Mouse (Mus musculus) forebrain, embryonic 15.5 days (tissue): Measurements from ENCODE around the gene Ppbp. TPM values are rescaled to one million over a fixed set of nuclear protein-coding genes. Genes with fewer than 3 reads are reported as not detected.

Experiments
- ATAC-seq: fragments of 200-750 bp; cut with Nextera tagmentation; replicated peaks from 2 replicates; pipeline ENCODE4 v1.8.0; 2017; ENCODE audit warnings: mild to moderate bottlenecking, moderate TSS enrichment, moderate library complexity
- H3K27ac ChIP-seq: fragments of 300-500 bp; sonication (generic); replicated peaks from 2 replicates; pipeline ENCODE4 v1.5.1; 2015; ENCODE audit warnings: mild to moderate bottlenecking, inconsistent platforms
- H3K27me3 ChIP-seq: fragments of 300-500 bp; sonication (generic); 2 replicates; pipeline ENCODE4 v1.6.1; 2015; ENCODE audit warnings: inconsistent platforms
- H3K36me3 ChIP-seq: fragments of 300-500 bp; sonication (generic); 2 replicates; pipeline ENCODE4 v1.6.1; 2015; ENCODE audit warnings: mild to moderate bottlenecking, inconsistent platforms
- H3K4me1 ChIP-seq: fragments of 300-500 bp; sonication (generic); 2 replicates; pipeline ENCODE4 v1.6.1; 2015; ENCODE audit warnings: inconsistent platforms
- H3K4me2 ChIP-seq: fragments of 300-500 bp; sonication (generic); replicated peaks from 2 replicates; pipeline ENCODE4 v1.6.1; 2015; ENCODE audit warnings: mild to moderate bottlenecking, inconsistent platforms
- H3K4me3 ChIP-seq: fragments of 300-500 bp; sonication (generic); 2 replicates; pipeline ENCODE4 v1.5.1; 2015; ENCODE audit warnings: mild to moderate bottlenecking, inconsistent platforms
- H3K9ac ChIP-seq: fragments of 300-500 bp; sonication (generic); replicated peaks from 2 replicates; pipeline ENCODE4 v1.6.1; 2015; ENCODE audit warnings: mild to moderate bottlenecking, inconsistent platforms
- H3K9me3 ChIP-seq: fragments of 300-500 bp; sonication (generic); 2 replicates; pipeline ENCODE4 v1.6.1; 2016; ENCODE audit warnings: inconsistent platforms
- WGBS: fragments of 180-500 bp; shearing (Covaris S2); methylation state at CpG from one replicate; pipeline ENCODE4 v1.1.7; 2015; ENCODE audit warnings: mixed read lengths; 5-methylcytosine and 5-hydroxymethylcytosine counted together
- polyA plus RNA-seq: library from polyadenylated mRNA; unstranded; fragments of >200 nt; fragmentation: Nextera tagmentation; extraction: Ambion mirVana; gene quantifications from 2 replicates; pipeline ENCODE4 v1.2.1, GENCODE M21; 2015

Gene Ppbp
- polyA plus RNA-seq, 1 experiment from 2014 or later: 0.52 TPM

DNA sequence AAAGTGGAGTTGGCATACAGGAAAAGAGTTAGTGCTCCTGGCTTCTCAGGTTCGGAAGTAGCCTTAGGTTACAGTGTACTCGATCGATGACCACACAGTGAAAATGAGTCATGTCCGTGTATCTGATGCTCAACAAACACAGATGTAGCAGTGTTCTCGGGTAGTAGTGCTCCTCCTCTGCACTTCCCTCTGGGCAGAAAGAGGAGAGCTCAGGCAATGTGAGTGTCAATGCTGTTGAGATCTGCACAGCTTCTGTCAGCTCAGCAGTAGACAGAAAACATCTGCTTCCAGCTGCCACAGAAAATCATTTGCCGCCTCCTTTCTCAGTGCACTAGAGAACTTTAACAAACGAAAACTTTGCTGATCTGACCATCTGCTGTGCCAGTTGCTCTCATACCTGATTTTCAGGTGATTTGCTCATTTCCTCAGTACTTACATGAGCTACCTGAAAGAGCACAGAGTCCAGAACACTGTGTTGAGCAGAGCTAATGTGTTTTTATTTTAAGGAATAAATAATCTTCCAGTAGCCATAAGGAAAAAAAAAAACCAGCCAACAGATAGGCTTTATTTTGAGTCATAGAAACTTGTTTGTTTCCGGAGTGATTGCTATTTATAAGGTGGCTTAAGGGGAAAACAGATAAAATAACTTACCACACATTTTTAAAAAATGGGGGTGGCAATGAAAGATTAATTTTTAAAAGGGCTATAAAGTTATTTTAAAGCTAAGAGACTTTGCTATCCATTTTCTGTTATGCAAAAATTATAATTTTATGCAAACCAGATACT is 2.3 kb upstream of the Ppbp start:
- no peaks in the 10 kb centered on the region for H3K9me3 ChIP-seq
- no peaks in the 10 kb centered on the region for H3K4me1 ChIP-seq
- H3K4me3 ChIP-seq: no peak overlapping the region
- no peaks in the 10 kb centered on the region for H3K27me3 ChIP-seq
- WGBS: 86% methylated on average over 8 of the region's 8 CpGs
- ATAC-seq: no peak
- no peak overlapping the region for H3K9ac ChIP-seq
- H3K27ac ChIP-seq: no peak overlapping the region
- H3K36me3 ChIP-seq: no peaks in the 10 kb centered on the region
- no peak overlapping the region for H3K4me2 ChIP-seq

DNA sequence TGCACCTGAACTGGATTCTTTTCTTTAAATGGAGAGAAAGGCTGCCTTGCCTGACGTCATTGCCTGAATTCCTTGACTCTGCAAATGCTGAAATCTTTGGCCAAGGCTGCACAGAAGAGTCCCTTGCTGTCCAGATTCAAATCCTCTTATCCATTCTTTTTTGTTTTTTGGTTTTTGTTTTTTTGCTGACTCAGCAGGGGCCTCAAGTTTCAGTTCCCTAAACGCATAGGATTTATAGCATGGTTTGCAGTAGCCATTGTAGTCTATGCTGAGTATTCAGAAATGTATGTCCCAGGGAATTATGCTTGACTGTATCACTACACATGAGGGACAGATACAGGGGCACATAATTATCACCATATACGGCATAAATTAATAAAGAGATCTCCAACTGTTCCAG is 3.1 kb downstream of the Ppbp start:
- H3K4me3 ChIP-seq: no peak overlapping the region
- no peak overlapping the region for H3K9ac ChIP-seq
- no peaks in the 10 kb centered on the region for H3K9me3 ChIP-seq
- H3K4me1 ChIP-seq: no peaks in the 10 kb centered on the region
- no peak for ATAC-seq
- no peak overlapping the region for H3K4me2 ChIP-seq
- no peaks in the 10 kb centered on the region for H3K27me3 ChIP-seq
- no peak overlapping the region for H3K27ac ChIP-seq
- 71% methylated on average over 3 of the region's 3 CpGs for WGBS
- no peaks in the 10 kb centered on the region for H3K36me3 ChIP-seq

DNA sequence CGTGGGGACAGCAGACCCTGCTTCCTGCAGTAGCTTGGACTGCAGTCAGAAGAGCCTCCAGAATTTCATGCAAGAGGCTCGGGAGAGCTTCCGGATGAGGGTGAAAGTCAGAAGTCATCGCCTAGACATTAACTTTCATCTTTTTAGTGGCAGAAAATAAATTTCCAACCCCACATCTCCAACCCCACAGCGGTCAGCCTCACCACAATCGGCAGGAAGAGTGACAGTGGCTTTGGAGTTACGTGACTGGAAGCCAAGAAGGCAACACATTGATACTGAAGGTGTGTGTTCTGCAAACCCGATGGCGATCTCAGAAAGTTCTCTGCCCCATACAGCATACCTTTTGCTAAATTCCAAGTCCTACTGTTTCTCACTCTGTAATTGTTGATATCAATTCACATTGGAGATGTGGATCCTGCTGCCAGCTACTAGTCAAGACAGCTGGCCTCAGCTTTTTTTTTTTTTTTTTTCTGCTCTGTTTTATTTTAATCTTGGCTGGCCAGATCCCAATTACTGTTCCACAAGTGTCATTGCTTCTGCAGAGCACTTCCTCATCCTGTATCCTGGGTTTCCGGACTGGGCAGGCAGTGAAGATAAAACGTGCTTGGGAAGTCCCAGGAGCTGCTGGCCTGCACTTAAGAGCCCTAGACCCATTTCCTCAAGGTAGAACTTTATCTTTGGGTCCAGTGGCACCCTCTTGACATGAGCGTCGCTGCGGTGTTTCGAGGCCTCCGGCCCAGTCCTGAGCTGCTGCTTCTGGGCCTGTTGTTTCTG is 3.7 kb downstream of the Ppbp start, which contains the start of gene Pf4:
Gene Pf4 (plus strand): TSS at position 556 of the 774 bp plus-strand sequence.
- no peak within 1 kb of the TSS for H3K4me2 ChIP-seq
- no peaks in the 10 kb centered on the region for H3K4me1 ChIP-seq
- 91% methylated on average over 16 of the region's 16 CpGs for WGBS
- no peak for ATAC-seq
- no peaks in the 10 kb centered on the region for H3K27me3 ChIP-seq
- H3K27ac ChIP-seq: no peak within 1 kb of the TSS
- H3K36me3 ChIP-seq: no peaks in the 10 kb centered on the region
- H3K9ac ChIP-seq: no peak within 1 kb of the TSS
- no peak within 1 kb of the TSS for H3K4me3 ChIP-seq
- H3K9me3 ChIP-seq: no peaks in the 10 kb centered on the region

DNA sequence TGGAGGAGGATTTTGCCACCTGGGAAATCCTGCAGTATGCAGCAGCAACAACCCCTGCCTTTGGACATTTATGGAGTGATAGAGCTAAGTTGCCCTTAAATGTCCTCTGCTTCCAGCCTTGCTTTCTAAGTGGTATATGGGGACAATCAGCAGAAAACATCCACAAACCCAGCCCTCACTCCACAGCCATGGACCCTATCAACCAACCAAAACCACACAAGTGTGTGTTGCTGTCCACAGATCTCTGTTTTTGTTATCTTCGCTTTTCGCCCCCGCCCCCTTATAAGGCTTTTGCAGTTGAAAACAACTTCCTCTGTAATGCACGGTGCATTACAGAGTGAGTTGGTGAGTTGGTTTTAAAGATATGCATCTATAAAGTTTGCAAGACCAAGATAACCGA is 7.2 kb downstream of the Ppbp start:
- ATAC-seq: no peak
- Histone ChIP-seq H3K27me3 (no peaks in the 10 kb centered on the region), H3K4me2 (no peak overlapping the region), H3K36me3 (no peaks in the 10 kb centered on the region), H3K9ac (no peak overlapping the region), H3K4me3 (no peak overlapping the region), H3K4me1 (no peaks in the 10 kb centered on the region), H3K27ac (no peak overlapping the region), H3K9me3 (no peaks in the 10 kb centered on the region)
- WGBS: 91% methylated on average over 5 of the region's 5 CpGs

DNA sequence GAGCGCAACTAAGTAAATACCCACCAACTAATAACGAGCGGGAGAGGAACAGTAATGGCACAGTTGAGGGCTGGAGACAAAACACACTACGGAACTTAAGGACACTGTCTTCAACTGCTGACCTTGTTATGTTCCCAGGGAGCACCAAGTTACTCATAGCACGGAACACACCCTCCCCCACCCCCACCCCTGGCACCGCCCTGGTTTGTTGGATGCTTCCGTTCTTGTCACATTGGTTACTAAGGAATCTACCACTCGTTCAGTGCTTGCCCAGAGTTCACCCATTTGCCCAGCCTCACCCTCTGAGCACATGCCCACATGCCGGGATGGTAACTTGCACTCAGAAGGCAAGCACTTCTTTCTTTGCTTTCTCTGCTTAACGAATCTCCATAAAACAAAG is 9.3 kb downstream of the Ppbp start:
- WGBS: 57% methylated on average over 10 of the region's 10 CpGs
- no peaks in the 10 kb centered on the region for H3K4me1 ChIP-seq
- no peak for ATAC-seq
- H3K27ac ChIP-seq: no peak overlapping the region
- no peaks in the 10 kb centered on the region for H3K9me3 ChIP-seq
- H3K9ac ChIP-seq: no peak overlapping the region
- H3K4me3 ChIP-seq: no peak overlapping the region
- no peaks in the 10 kb centered on the region for H3K36me3 ChIP-seq
- no peak overlapping the region for H3K4me2 ChIP-seq
- H3K27me3 ChIP-seq: no peaks in the 10 kb centered on the region

DNA sequence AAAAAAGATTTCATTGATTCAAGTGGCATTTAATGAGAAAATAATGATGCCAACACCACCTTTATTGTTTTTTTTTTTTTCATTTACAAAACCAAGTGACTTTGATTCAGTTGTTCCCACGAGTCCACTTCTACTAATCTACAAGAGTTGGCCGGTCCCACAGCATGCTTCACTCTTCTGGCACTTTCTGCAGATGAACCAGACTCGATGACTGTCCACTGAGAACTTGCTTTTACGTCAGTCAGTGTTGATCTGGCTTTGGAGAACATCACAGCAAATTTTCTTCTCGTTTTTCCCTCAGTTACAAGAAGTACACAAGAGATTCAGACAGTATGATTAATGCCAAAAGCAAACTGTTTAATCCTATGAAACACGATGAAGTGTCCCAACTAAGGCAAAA is 10.5 kb downstream of the Ppbp start:
- H3K4me3 ChIP-seq: no peak overlapping the region
- WGBS: 85% methylated on average over 6 of the region's 6 CpGs
- ATAC-seq: no peak

DNA sequence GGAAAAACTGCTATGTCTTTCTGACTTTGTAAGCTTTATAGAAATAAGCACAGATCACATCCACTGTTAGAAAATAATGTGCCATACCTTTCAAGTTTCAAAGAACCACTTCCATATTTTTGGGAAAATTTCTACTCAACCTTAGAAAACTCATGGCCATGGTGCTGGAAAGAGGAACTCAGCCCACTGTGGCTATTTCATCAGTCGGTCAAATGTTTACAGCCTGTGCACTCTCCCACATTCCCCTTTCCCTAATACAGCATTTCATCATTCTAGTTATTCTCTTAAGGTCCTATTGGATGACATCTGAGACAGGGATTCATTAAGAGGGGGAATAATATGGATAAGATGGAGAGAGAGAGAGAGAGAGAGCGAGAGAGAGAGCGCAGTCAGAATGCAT is 15.4 kb downstream of the Ppbp start:
- Histone ChIP-seq H3K9me3 (no peaks in the 10 kb centered on the region), H3K4me2 (no peak overlapping the region), H3K4me1 (0 out of 2 replicates have a peak, but pooled peaks cover 3% of the 10 kb centered on the region), H3K27me3 (no peaks in the 10 kb centered on the region), H3K4me3 (no peak overlapping the region), H3K9ac (no peak overlapping the region), H3K36me3 (no peaks in the 10 kb centered on the region), H3K27ac (no peak overlapping the region)
- 87% methylated on average over 3 of the region's 3 CpGs for WGBS
- ATAC-seq: no peak

More for the DNA sequence above, 10.5 kb downstream of the Ppbp start:
- Histone ChIP-seq H3K9ac (no peak overlapping the region), H3K27ac (no peak overlapping the region), H3K27me3 (no peaks in the 10 kb centered on the region), H3K9me3 (no peaks in the 10 kb centered on the region), H3K4me2 (no peak overlapping the region), H3K36me3 (no peaks in the 10 kb centered on the region), H3K4me1 (no peaks in the 10 kb centered on the region)

DNA sequence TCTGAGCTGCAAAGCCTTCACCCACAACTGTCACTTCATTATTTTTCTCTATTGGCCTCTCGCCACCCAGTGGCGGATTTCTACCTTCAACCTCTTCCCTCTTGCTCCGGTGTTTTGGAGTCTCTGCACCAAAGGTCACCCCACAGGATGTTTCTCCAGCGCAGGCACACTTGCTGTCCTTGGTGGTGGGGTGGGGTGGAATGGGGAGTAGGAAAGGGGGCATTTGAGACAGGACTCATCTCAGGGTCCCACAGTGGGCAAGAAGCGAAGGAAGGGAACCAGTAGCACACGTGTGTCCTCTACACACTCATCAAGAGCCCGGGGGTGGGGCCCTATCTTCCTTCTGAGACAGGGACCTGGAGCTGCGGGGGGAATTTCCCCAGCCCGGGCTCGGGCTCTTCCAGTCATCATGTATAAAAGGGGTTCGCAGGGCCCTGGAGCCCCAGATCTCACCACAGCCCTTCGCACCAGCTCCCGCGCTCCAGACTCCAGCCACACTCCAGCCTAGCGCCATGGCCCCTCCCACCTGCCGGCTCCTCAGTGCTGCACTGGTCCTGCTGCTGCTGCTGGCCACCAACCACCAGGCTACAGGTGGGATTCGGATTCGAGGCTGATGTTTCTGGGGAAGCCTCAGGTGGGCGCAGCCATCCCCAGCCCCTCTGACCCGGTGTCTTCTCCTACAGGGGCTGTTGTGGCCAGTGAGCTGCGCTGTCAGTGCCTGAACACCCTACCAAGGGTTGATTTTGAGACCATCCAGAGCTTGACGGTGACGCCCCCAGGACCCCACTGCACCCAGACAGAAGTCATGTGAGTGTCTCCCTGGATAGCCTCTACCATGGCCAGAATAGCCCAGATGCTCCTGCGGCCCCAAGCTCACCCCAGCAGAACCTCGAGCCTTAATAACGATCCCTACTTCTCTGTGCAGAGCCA is 17.6 kb downstream of the Ppbp start, which contains the start of gene Cxcl3:
Gene Cxcl3 (plus strand): TSS at position 445 of the 930 bp plus-strand sequence.
- Histone ChIP-seq H3K36me3 (no peaks in the 10 kb centered on the region), H3K9ac (no peak within 1 kb of the TSS), H3K27me3 (no peaks in the 10 kb centered on the region), H3K4me1 (0 out of 2 replicates have a peak, but pooled peaks cover 3% of the 10 kb centered on the region), H3K9me3 (no peaks in the 10 kb centered on the region), H3K4me2 (peak within 1 kb of the TSS; percentile 45), H3K27ac (no peak within 1 kb of the TSS), H3K4me3 (peak within 1 kb of the TSS; percentile 26)
- 16% methylated on average over 26 of the region's 26 CpGs for WGBS
- peak; percentile 85 for ATAC-seq

DNA sequence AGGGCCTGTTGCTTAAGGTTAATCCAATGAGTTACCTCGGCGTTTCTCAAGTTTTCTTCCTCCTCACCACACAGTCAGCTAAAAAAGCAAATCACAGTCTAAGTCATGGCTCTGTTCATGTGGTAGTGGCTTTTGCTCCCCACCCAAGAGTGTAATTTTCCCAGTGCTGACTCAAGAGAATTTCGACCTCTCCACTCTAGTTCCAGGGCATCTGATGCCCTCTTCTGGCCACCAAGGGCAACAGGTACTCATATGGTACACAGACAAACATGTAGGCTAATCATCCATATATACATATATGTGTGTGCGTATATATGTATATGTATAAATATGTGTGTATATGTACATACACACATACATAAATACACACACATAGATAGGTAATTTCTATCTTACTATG is 19.8 kb downstream of the Ppbp start:
- Histone ChIP-seq H3K27ac (no peak overlapping the region), H3K4me1 (0 out of 2 replicates have a peak, but pooled peaks cover 3% of the 10 kb centered on the region), H3K4me2 (no peak overlapping the region), H3K9ac (no peak overlapping the region), H3K4me3 (no peak overlapping the region), H3K36me3 (no peaks in the 10 kb centered on the region), H3K27me3 (no peaks in the 10 kb centered on the region), H3K9me3 (no peaks in the 10 kb centered on the region)
- 75% methylated on average over 4 of the region's 4 CpGs for WGBS
- ATAC-seq: no peak

DNA sequence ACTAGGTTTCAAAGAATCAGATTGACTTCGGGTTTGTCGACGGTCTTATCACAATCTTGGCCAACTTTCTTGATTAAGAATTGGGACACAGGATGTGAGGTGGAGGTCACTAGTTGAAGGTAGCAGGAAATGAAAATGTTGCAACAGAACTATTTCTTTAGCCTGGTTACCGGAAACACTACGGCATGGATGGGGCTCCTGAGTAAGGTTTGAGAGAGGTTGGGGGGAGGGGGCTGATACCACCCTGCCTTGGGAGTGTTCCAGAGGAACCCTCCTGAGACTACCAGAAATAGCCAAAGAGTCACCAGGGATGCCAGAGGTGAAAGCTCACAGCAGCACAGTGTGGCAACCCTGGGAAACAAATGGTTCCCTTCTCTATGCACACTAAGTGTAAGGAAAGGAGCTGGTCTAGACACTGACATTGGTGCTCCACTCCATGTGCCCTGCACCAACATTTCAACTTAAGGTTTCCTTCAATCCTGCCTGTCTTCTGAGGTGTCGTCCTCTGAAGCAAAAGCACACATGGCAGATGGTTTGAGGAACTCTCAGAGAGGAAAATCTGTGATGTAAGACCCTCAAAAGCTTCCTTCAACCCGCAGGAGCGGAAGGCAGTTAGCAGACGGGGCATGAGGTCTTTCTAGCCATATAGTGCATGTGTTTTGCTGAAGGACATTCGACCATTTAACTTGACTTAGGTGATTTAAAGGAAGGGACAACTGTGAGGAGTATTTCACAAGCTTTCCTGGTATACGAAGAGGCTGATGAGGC is 21.2 kb downstream of the Ppbp start:
- H3K4me1 ChIP-seq: 0 out of 2 replicates have a peak, but pooled peaks cover 3% of the 10 kb centered on the region
- no peaks in the 10 kb centered on the region for H3K27me3 ChIP-seq
- H3K4me2 ChIP-seq: no peak overlapping the region
- H3K36me3 ChIP-seq: no peaks in the 10 kb centered on the region
- no peak overlapping the region for H3K9ac ChIP-seq
- no peak overlapping the region for H3K27ac ChIP-seq
- H3K4me3 ChIP-seq: no peak overlapping the region
- no peaks in the 10 kb centered on the region for H3K9me3 ChIP-seq
- WGBS: 88% methylated on average over 11 of the region's 11 CpGs
- ATAC-seq: no peak

DNA sequence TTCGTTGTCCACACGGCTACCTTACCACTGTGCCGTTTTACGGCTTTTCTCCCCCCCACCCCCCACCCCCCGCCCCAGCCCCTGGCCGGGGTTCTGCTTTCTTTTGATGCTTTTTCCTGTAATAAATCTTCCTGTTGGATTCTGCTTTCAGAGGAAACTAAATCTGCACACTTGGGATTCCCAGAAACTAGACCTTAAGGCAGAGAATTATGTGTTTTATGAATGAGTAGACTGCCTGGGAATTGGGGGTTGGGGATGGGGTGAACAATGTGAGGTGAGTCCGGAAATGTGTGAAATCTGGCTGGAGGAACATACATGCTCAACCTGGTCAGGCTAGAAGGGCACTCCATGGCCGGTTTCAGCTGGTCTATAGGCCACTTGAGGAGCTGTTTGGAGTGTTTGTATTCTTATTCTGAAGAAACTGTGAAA is 21.8 kb downstream of the Ppbp start:
- H3K9me3 ChIP-seq: no peaks in the 10 kb centered on the region
- no peak for ATAC-seq
- H3K36me3 ChIP-seq: no peaks in the 10 kb centered on the region
- H3K4me1 ChIP-seq: 0 out of 2 replicates have a peak, but pooled peaks cover 3% of the 10 kb centered on the region
- H3K4me3 ChIP-seq: no peak overlapping the region
- H3K9ac ChIP-seq: no peak overlapping the region
- H3K27me3 ChIP-seq: no peaks in the 10 kb centered on the region
- no peak overlapping the region for H3K4me2 ChIP-seq
- WGBS: 88% methylated on average over 8 of the region's 8 CpGs
- H3K27ac ChIP-seq: no peak overlapping the region
